Mouse (Mus musculus) lung, embryonic 15.5 days (tissue): ENCODE measurements around the gene Polr2a. TPM values are rescaled to one million over a fixed set of nuclear protein-coding genes. Genes with fewer than 3 reads are reported as not detected.

ENCODE experiments used
- ATAC-seq: fragments of 200-750 bp; cut with Nextera tagmentation; 2 replicates; pipeline ENCODE4 v1.8.0; 2017; ENCODE audit warnings: moderate number of reproducible peaks, borderline replicate concordance; ENCODE audit not compliant: low FRiP score, low TSS enrichment; ENCODE audit errors: extremely low read depth
- H3K27ac ChIP-seq: fragments of 300-500 bp; sonication (generic); 2 replicates; pipeline ENCODE4 v1.5.1; 2015; ENCODE audit warnings: moderate library complexity, mild to moderate bottlenecking, inconsistent platforms
- H3K27me3 ChIP-seq: fragments of 300-500 bp; sonication (generic); 2 replicates; pipeline ENCODE4 v1.6.1; 2015; ENCODE audit warnings: inconsistent platforms
- H3K36me3 ChIP-seq: fragments of 300-500 bp; sonication (generic); 2 replicates; pipeline ENCODE4 v1.6.1; 2015; ENCODE audit warnings: inconsistent platforms
- H3K4me1 ChIP-seq: fragments of 300-500 bp; sonication (generic); 2 replicates; pipeline ENCODE4 v1.6.1; 2015; ENCODE audit warnings: inconsistent platforms
- H3K4me2 ChIP-seq: fragments of 300-500 bp; sonication (generic); 2 replicates; pipeline ENCODE4 v1.6.1; 2015; ENCODE audit warnings: inconsistent platforms, mild to moderate bottlenecking, moderate library complexity
- H3K4me3 ChIP-seq: fragments of 300-500 bp; sonication (generic); 2 replicates; pipeline ENCODE4 v1.5.1; 2015; ENCODE audit warnings: mild to moderate bottlenecking, inconsistent platforms
- H3K9ac ChIP-seq: fragments of 300-500 bp; sonication (generic); 2 replicates; pipeline ENCODE4 v1.6.1; 2015; ENCODE audit warnings: inconsistent platforms
- H3K9me3 ChIP-seq: fragments of 300-500 bp; sonication (generic); 2 replicates; pipeline ENCODE4 v1.6.1; 2016; ENCODE audit warnings: inconsistent platforms
- WGBS: fragments of 180-500 bp; shearing (Covaris S2); methylation state at CpG from one replicate; pipeline ENCODE4 v1.1.7; 2015; 5-methylcytosine and 5-hydroxymethylcytosine counted together
- polyA plus RNA-seq: library from polyadenylated mRNA; unstranded; fragments of >200 nt; fragmentation: Nextera tagmentation; extraction: Ambion mirVana; gene quantifications from 2 replicates; pipeline ENCODE4 v1.2.1, GENCODE M21; 2015

Gene Polr2a
- polyA plus RNA-seq, 1 experiment from 2014 or later: 31.6 TPM

GRCm38 (mm10) chr11:69725951-69726350 is 32.5 kb downstream of the Polr2a start:
- Histone ChIP-seq H3K9me3 (no peaks in the 10 kb centered on the region), H3K27me3 (no peaks in the 10 kb centered on the region), H3K4me3 (no peak overlapping the region), H3K4me2 (no peak overlapping the region), H3K36me3 (no peaks in the 10 kb centered on the region), H3K9ac (no peak overlapping the region), H3K27ac (no peak overlapping the region), H3K4me1 (no peaks in the 10 kb centered on the region)
- WGBS: 22% methylated on average over 5 of the region's 5 CpGs
- ATAC-seq: no peak

- H3K4me2 ChIP-seq: no peak overlapping the region
- 34% methylated on average over 2 of the region's 2 CpGs for WGBS
- H3K9me3 ChIP-seq: no peaks in the 10 kb centered on the region
- no peak overlapping the region for H3K4me3 ChIP-seq
- no peaks in the 10 kb centered on the region for H3K36me3 ChIP-seq
- no peak overlapping the region for H3K27ac ChIP-seq
- no peaks in the 10 kb centered on the region for H3K27me3 ChIP-seq
- peaks cover 4% of the 10 kb centered on the region; the same call in 1 of the 2 replicates for H3K4me1 ChIP-seq
- no peak for ATAC-seq
- no peak overlapping the region for H3K9ac ChIP-seq
Measured at GRCm38 (mm10) chr11:69723074-69723473, 35.4 kb downstream of the Polr2a start.

GRCm38 (mm10) chr11:69720852-69721251 is 37.6 kb downstream of the Polr2a start:
- WGBS: 49% methylated on average over 6 of the region's 6 CpGs

GRCm38 (mm10) chr11:69719423-69719822 is 39.0 kb downstream of the Polr2a start:
- WGBS: 61% methylated on average over 6 of the region's 6 CpGs
- Histone ChIP-seq H3K4me2 (no peak overlapping the region), H3K27me3 (no peaks in the 10 kb centered on the region), H3K4me3 (no peak overlapping the region), H3K36me3 (no peaks in the 10 kb centered on the region), H3K9me3 (no peaks in the 10 kb centered on the region), H3K4me1 (peaks cover 10% of the 10 kb centered on the region), H3K9ac (no peak overlapping the region), H3K27ac (no peak overlapping the region)
- no peak for ATAC-seq

More at GRCm38 (mm10) chr11:69720852-69721251, 37.6 kb downstream of the Polr2a start:
- H3K27ac ChIP-seq: no peak overlapping the region
- no peak overlapping the region for H3K4me3 ChIP-seq
- no peak overlapping the region for H3K4me2 ChIP-seq
- H3K9ac ChIP-seq: no peak overlapping the region
- peaks cover 9% of the 10 kb centered on the region for H3K4me1 ChIP-seq
- no peaks in the 10 kb centered on the region for H3K36me3 ChIP-seq
- H3K27me3 ChIP-seq: no peaks in the 10 kb centered on the region
- ATAC-seq: no peak
- no peaks in the 10 kb centered on the region for H3K9me3 ChIP-seq

GRCm38 (mm10) chr11:69718661-69719060 is 39.8 kb downstream of the Polr2a start:
- 28% methylated on average over 15 of the region's 15 CpGs for WGBS
- no peaks in the 10 kb centered on the region for H3K27me3 ChIP-seq
- H3K9me3 ChIP-seq: no peaks in the 10 kb centered on the region
- no peaks in the 10 kb centered on the region for H3K36me3 ChIP-seq
- no peak overlapping the region for H3K9ac ChIP-seq
- H3K4me1 ChIP-seq: peaks cover 10% of the 10 kb centered on the region
- no peak for ATAC-seq
- H3K4me3 ChIP-seq: no peak overlapping the region
- H3K27ac ChIP-seq: no peak overlapping the region
- peak overlapping the region; percentile 2; the same call in 1 of the 2 replicates for H3K4me2 ChIP-seq

GRCm38 (mm10) chr11:69716953-69717352 is 41.5 kb downstream of the Polr2a start:
- Histone ChIP-seq H3K27ac (no peak overlapping the region), H3K4me3 (no peak overlapping the region), H3K4me2 (no peak overlapping the region), H3K9me3 (no peaks in the 10 kb centered on the region), H3K4me1 (peaks cover 10% of the 10 kb centered on the region), H3K27me3 (no peaks in the 10 kb centered on the region), H3K9ac (no peak overlapping the region), H3K36me3 (no peaks in the 10 kb centered on the region)
- WGBS: 62% methylated on average over 4 of the region's 4 CpGs
- ATAC-seq: no peak

GRCm38 (mm10) chr11:69715929-69716328 is 42.5 kb downstream of the Polr2a start:
- Histone ChIP-seq H3K27me3 (no peaks in the 10 kb centered on the region), H3K27ac (no peak overlapping the region), H3K4me1 (peaks cover 10% of the 10 kb centered on the region), H3K36me3 (no peaks in the 10 kb centered on the region), H3K9me3 (no peaks in the 10 kb centered on the region), H3K9ac (no peak overlapping the region), H3K4me3 (no peak overlapping the region), H3K4me2 (no peak overlapping the region)
- WGBS: 10% methylated on average over 5 of the region's 5 CpGs
- ATAC-seq: no peak

GRCm38 (mm10) chr11:69715482-69715881 is 43.0 kb downstream of the Polr2a start:
- Histone ChIP-seq H3K9ac (no peak overlapping the region), H3K27ac (no peak overlapping the region), H3K4me3 (no peak overlapping the region), H3K27me3 (no peaks in the 10 kb centered on the region), H3K4me1 (peaks cover 10% of the 10 kb centered on the region), H3K9me3 (no peaks in the 10 kb centered on the region), H3K4me2 (no peak overlapping the region), H3K36me3 (no peaks in the 10 kb centered on the region)
- no peak for ATAC-seq
- WGBS: 55% methylated on average over 9 of the region's 9 CpGs

GRCm38 (mm10) chr11:69714636-69715329 is 43.7 kb downstream of the Polr2a start:
- H3K4me1 ChIP-seq: peaks cover 10% of the 10 kb centered on the region
- no peaks in the 10 kb centered on the region for H3K36me3 ChIP-seq
- H3K9ac ChIP-seq: no peak overlapping the region
- WGBS: 68% methylated on average over 18 of the region's 18 CpGs
- no peaks in the 10 kb centered on the region for H3K9me3 ChIP-seq
- no peaks in the 10 kb centered on the region for H3K27me3 ChIP-seq
- H3K4me2 ChIP-seq: no peak overlapping the region
- no peak for ATAC-seq
- H3K4me3 ChIP-seq: no peak overlapping the region
- no peak overlapping the region for H3K27ac ChIP-seq

- no peak overlapping the region for H3K9ac ChIP-seq
- no peak overlapping the region for H3K27ac ChIP-seq
- ATAC-seq: no peak
- H3K4me1 ChIP-seq: peaks cover 6% of the 10 kb centered on the region; the same call in 1 of the 2 replicates
- no peak overlapping the region for H3K4me2 ChIP-seq
- H3K9me3 ChIP-seq: no peaks in the 10 kb centered on the region
- no peak overlapping the region for H3K4me3 ChIP-seq
- H3K36me3 ChIP-seq: no peaks in the 10 kb centered on the region
- 80% methylated on average over 20 of the region's 20 CpGs for WGBS
- H3K27me3 ChIP-seq: no peaks in the 10 kb centered on the region
Measured at GRCm38 (mm10) chr11:69712954-69713672, 45.3 kb downstream of the Polr2a start.

GRCm38 (mm10) chr11:69711082-69711481 is 47.4 kb downstream of the Polr2a start:
- Histone ChIP-seq H3K27me3 (no peaks in the 10 kb centered on the region), H3K9ac (no peak overlapping the region), H3K27ac (no peak overlapping the region), H3K9me3 (no peaks in the 10 kb centered on the region), H3K4me3 (no peak overlapping the region), H3K36me3 (no peaks in the 10 kb centered on the region), H3K4me1 (peaks cover 4% of the 10 kb centered on the region; the same call in 1 of the 2 replicates), H3K4me2 (no peak overlapping the region)
- WGBS: 56% methylated on average over 2 of the region's 2 CpGs
- no peak for ATAC-seq

- H3K27me3 ChIP-seq: no peaks in the 10 kb centered on the region
- no peak overlapping the region for H3K4me2 ChIP-seq
- 72% methylated on average over 3 of the region's 3 CpGs for WGBS
- H3K4me1 ChIP-seq: no peaks in the 10 kb centered on the region
- H3K9ac ChIP-seq: no peak overlapping the region
- H3K4me3 ChIP-seq: no peak overlapping the region
- no peak for ATAC-seq
- no peak overlapping the region for H3K27ac ChIP-seq
- no peaks in the 10 kb centered on the region for H3K36me3 ChIP-seq
- no peaks in the 10 kb centered on the region for H3K9me3 ChIP-seq
Measured at GRCm38 (mm10) chr11:69710470-69710869, 48.0 kb downstream of the Polr2a start.
